Mouse (Mus musculus): ENCODE results near the gene Snap23.

GRCm38 (mm10) chr2:120597734-120598133, 30.3 kb downstream of the Snap23 start:
- TF ChIP-seq CTCF (IDR thresholded peaks at IDR 0.05; ENCODE audit: low read depth) (no peak), EP300 (IDR thresholded peaks at IDR 0.05; ENCODE audit: low read depth) (no peak)

Data from liver, embryonic 14.5 days (tissue).